ENCODE assay signal across 9 mouse cellular contexts in genomic region chr8:104789886-104790680, GRCm38 (mm10). TPM values are rescaled to one million over a fixed set of nuclear protein-coding genes. Genes with fewer than 3 reads are reported as not detected.
DNase-seq lines count a peak whose midpoint lies in the region; ATAC-seq and TF ChIP-seq lines count a peak whose summit lies in the region.
"Had no signal": no experiment of that assay in that cellular context is flagged by ENCODE, and none has a peak within 500 bp of the region (broad histone marks: within the 10 kb centered on the region; RNA-seq: fewer than 3 reads in every experiment).

No protein-coding gene starts in this region.

- H3K27me3 ChIP-seq in hindbrain, postnatal 0 days (ENCODE audit: insufficient read depth, low read length) = no peaks in the 10 kb centered on the region
- no peaks in the 10 kb centered on the region for H3K27me3 ChIP-seq in hindbrain, embryonic 12.5 days
- H3K27me3 ChIP-seq in hindbrain, embryonic 13.5 days = no peaks in the 10 kb centered on the region

- 66% methylated on average over 3 of the region's 3 CpGs for WGBS in hindbrain, postnatal 0 days
- WGBS in hindbrain, embryonic 12.5 days = 84% methylated on average over 3 of the region's 3 CpGs
- 74% methylated on average over 3 of the region's 3 CpGs for WGBS in hindbrain, embryonic 13.5 days

- H3K4me1 ChIP-seq in hindbrain, postnatal 0 days (ENCODE audit: insufficient read depth, low read length) = no peaks in the 10 kb centered on the region
- H3K4me1 ChIP-seq in hindbrain, embryonic 12.5 days = no peaks in the 10 kb centered on the region
- no peaks in the 10 kb centered on the region for H3K4me1 ChIP-seq in hindbrain, embryonic 13.5 days (replicated peaks)

- ATAC-seq in hindbrain, postnatal 0 days = no peak
- no peak for ATAC-seq in hindbrain, embryonic 12.5 days (ENCODE audit: low FRiP score)
- ATAC-seq in hindbrain, embryonic 13.5 days (ENCODE audit: low FRiP score) = no peak

- H3K9ac ChIP-seq in hindbrain, postnatal 0 days (replicated peaks; ENCODE audit: low read length) = no peak overlapping the region
- H3K9ac ChIP-seq in hindbrain, embryonic 12.5 days = no peak overlapping the region
- no peak overlapping the region for H3K9ac ChIP-seq in hindbrain, embryonic 13.5 days

- no peak overlapping the region for H3K4me3 ChIP-seq in hindbrain, postnatal 0 days (ENCODE audit: low read length)
- H3K4me3 ChIP-seq in hindbrain, embryonic 12.5 days = no peak overlapping the region
- H3K4me3 ChIP-seq in hindbrain, embryonic 13.5 days = no peak overlapping the region

- DNase-seq in hindbrain, postnatal 0 days (ENCODE audit: low spot score) = peak; percentile 60
- DNase-seq in B cell, adult 2 months = peak; percentile 31 to 32
- peak; percentile 73 for DNase-seq in MEL-GATA-1-ER (ENCODE audit: extremely low read depth, low read depth)
- peak; percentile 5 to 11 for DNase-seq in heart, postnatal 36 days
- DNase-seq in retina, postnatal 1 day = peak; percentile 40
- no peak for DNase-seq in spleen, postnatal 14 days (ENCODE audit: low spot score in 2 of 2)

- no peak overlapping the region for H3K27ac ChIP-seq in hindbrain, postnatal 0 days
- no peak overlapping the region for H3K27ac ChIP-seq in hindbrain, embryonic 12.5 days
- H3K27ac ChIP-seq in hindbrain, embryonic 13.5 days = no peak overlapping the region

- intact Hi-C loops in heart, postnatal 36 days (cut with DNase I) = loop anchor here (10.0 kb wide), 3 partner anchors 185 to 425 kb away; no protein-coding TSS in a partner anchor

- TF ChIP-seq CTCF in hindbrain, postnatal 0 days (IDR thresholded peaks at IDR 0.05; ENCODE audit: low read depth) = peak; percentile 63

- no peaks in the 10 kb centered on the region for H3K9me3 ChIP-seq in hindbrain, postnatal 0 days (ENCODE audit: low read length)
- H3K9me3 ChIP-seq in hindbrain, embryonic 12.5 days (replicated peaks) = no peaks in the 10 kb centered on the region
- H3K9me3 ChIP-seq in hindbrain, embryonic 13.5 days = no peaks in the 10 kb centered on the region

- no peaks in the 10 kb centered on the region for H3K36me3 ChIP-seq in hindbrain, postnatal 0 days (ENCODE audit: insufficient read depth, low read length)
- no peaks in the 10 kb centered on the region for H3K36me3 ChIP-seq in hindbrain, embryonic 12.5 days
- H3K36me3 ChIP-seq in hindbrain, embryonic 13.5 days = no peaks in the 10 kb centered on the region

- no peak overlapping the region for H3K4me2 ChIP-seq in hindbrain, postnatal 0 days (ENCODE audit: low read depth, low read length)
- no peak overlapping the region for H3K4me2 ChIP-seq in hindbrain, embryonic 12.5 days (replicated peaks)
- no peak overlapping the region for H3K4me2 ChIP-seq in hindbrain, embryonic 13.5 days

RNA-seq across cellular contexts. Expression of gene Ces2b, which starts 41.3 kb away (rescaled TPM):
- 0.10 TPM in 1 of 2 replicates, not detected in the other for total RNA-seq in hindbrain, postnatal 0 days (2014; rRNA removed)
- 0.08 TPM in 2 replicates for polyA plus RNA-seq in hindbrain, postnatal 0 days (2015; fragmentation: Nextera tagmentation; extraction: Ambion mirVana)
- polyA plus RNA-seq in hindbrain, embryonic 12.5 days (2016; fragmentation: Nextera tagmentation; extraction: Ambion mirVana) = 0.10 and 0.38 TPM in 2 replicates
- total RNA-seq in heart, postnatal 36 days (2021) = under 1 TPM; 0.22 to 0.28 TPM
- polyA plus RNA-seq in hindbrain, embryonic 13.5 days (2015; fragmentation: Nextera tagmentation; extraction: Ambion mirVana) = 0.30 and 0.38 TPM in 2 replicates

RNA-seq across cellular contexts. Expression of gene Ces2a, which starts 56.3 kb away (rescaled TPM):
- total RNA-seq in hindbrain, postnatal 0 days (2014; rRNA removed) = not detected in 2 replicates
- not detected in 2 replicates for polyA plus RNA-seq in hindbrain, postnatal 0 days (2015; fragmentation: Nextera tagmentation; extraction: Ambion mirVana)
- polyA plus RNA-seq in hindbrain, embryonic 12.5 days (2016; fragmentation: Nextera tagmentation; extraction: Ambion mirVana) = not detected in 2 replicates
- not detected for total RNA-seq in heart, postnatal 36 days (2021)
- polyA plus RNA-seq in hindbrain, embryonic 13.5 days (2015; fragmentation: Nextera tagmentation; extraction: Ambion mirVana) = not detected in 2 replicates
- polyA plus RNA-seq: limb, embryonic 11.5 days had no signal

RNA-seq across cellular contexts. Expression of gene Ces2c, which starts 56.8 kb away (rescaled TPM):
- not detected in 2 replicates for total RNA-seq in hindbrain, postnatal 0 days (2014; rRNA removed)
- not detected in 2 replicates for polyA plus RNA-seq in hindbrain, postnatal 0 days (2015; fragmentation: Nextera tagmentation; extraction: Ambion mirVana)
- not detected in 2 replicates for polyA plus RNA-seq in hindbrain, embryonic 12.5 days (2016; fragmentation: Nextera tagmentation; extraction: Ambion mirVana)
- total RNA-seq in heart, postnatal 36 days (2021) = not detected
- polyA plus RNA-seq in hindbrain, embryonic 13.5 days (2015; fragmentation: Nextera tagmentation; extraction: Ambion mirVana) = not detected in 2 replicates
- polyA plus RNA-seq: limb, embryonic 11.5 days had no signal

Comparison
In these comparisons a context has a peak if more than half of its experiments do, and no peak if none do; other contexts are left out.
1. DNase-seq: peak in hindbrain, postnatal 0 days (single experiment), B cell, adult 2 months (2 of 2), MEL-GATA-1-ER (single experiment), heart, postnatal 36 days (2 of 2) and retina, postnatal 1 day (single experiment); none in spleen, postnatal 14 days (0 of 2).